9 mouse cellular contexts compared by ENCODE assay signal in genomic region chr9:75632902-75633301, GRCm38 (mm10). TPM values are rescaled to one million over a fixed set of nuclear protein-coding genes. Genes with fewer than 3 reads are reported as not detected.
DNase-seq lines count a peak whose midpoint lies in the region; ATAC-seq and TF ChIP-seq lines count a peak whose summit lies in the region.
"Had no signal": no experiment of that assay in that cellular context is flagged by ENCODE, and none has a peak within 500 bp of the region (broad histone marks: within the 10 kb centered on the region; RNA-seq: fewer than 3 reads in every experiment).

No protein-coding gene starts in this region.

- ATAC-seq in megakaryocyte, adult 5-6 weeks (ENCODE audit: poor library complexity, severe bottlenecking): 0 out of 2 replicates have a peak, but pooled peaks have one; percentile 35

- peak; percentile 62 for TF ChIP-seq CTCF in left cerebral cortex, adult 2 months (IDR thresholded peaks at IDR 0.05)

- H3K4me3 ChIP-seq in left cerebral cortex, adult 2 months: no peak overlapping the region
- H3K4me3 ChIP-seq: embryonic facial prominence, embryonic 13.5 days; limb, embryonic 12.5 days had no signal

- H3K27ac ChIP-seq in left cerebral cortex, adult 2 months: no peak overlapping the region

- no peak for DNase-seq in left cerebral cortex, adult 2 months (ENCODE audit: extremely low spot score in 1 of 2, low spot score in 2 of 2)
- no peak for DNase-seq in left cerebral cortex, postnatal 25 days (ENCODE audit: low spot score in 2 of 2)
- peak; percentile 18 for DNase-seq in ZHBTc4 (ENCODE audit: low read depth, low spot score)
- DNase-seq in embryo, embryonic 10 days (ENCODE audit: low spot score): peak; percentile 53
- DNase-seq in layer of hippocampus, adult 11-12 months (ENCODE audit: low spot score): no peak
- no peak for DNase-seq in frontal cortex, postnatal 36 days (ENCODE audit: low spot score in 2 of 2)

- intact Hi-C loops in left cerebral cortex, adult 2 months (cut with DNase I): no loop called here
- intact Hi-C loops in left cerebral cortex, postnatal 25 days (cut with DNase I): no loop called here

RNA-seq across cellular contexts. Expression of gene Lysmd2, which starts 7.4 kb away (rescaled TPM):
- 10 to 100 TPM; 61.4 to 69.1 TPM for total RNA-seq in left cerebral cortex, adult 2 months (2021)
- total RNA-seq in left cerebral cortex, postnatal 25 days (2021): 10 to 100 TPM; 68.1 to 69.2 TPM
- 0.59 TPM in 1 of 2 replicates, not detected in the other for total RNA-seq in megakaryocyte, adult 5-6 weeks (2015)
- total RNA-seq in megakaryocyte, adult 5-6 weeks (2017): 0.11 TPM in 1 of 2 replicates, not detected in the other

RNA-seq across cellular contexts. Expression of gene Tmod2, which starts 21.8 kb away (rescaled TPM):
- total RNA-seq in left cerebral cortex, adult 2 months (2021): 100 to 1,000 TPM; 354 to 358 TPM
- total RNA-seq in left cerebral cortex, postnatal 25 days (2021): 100 to 1,000 TPM; 376 to 383 TPM
- not detected in 2 replicates for total RNA-seq in megakaryocyte, adult 5-6 weeks (2015)
- 0.41 TPM in 1 of 2 replicates, not detected in the other for total RNA-seq in megakaryocyte, adult 5-6 weeks (2017)

RNA-seq across cellular contexts. Expression of gene Scg3, which starts 51.0 kb away (rescaled TPM):
- 100 to 1,000 TPM; 268 to 282 TPM for total RNA-seq in left cerebral cortex, adult 2 months (2021)
- 100 to 1,000 TPM; 296 to 315 TPM for total RNA-seq in left cerebral cortex, postnatal 25 days (2021)
- total RNA-seq in megakaryocyte, adult 5-6 weeks (2015): not detected in 2 replicates
- not detected in 2 replicates for total RNA-seq in megakaryocyte, adult 5-6 weeks (2017)

Comparison
In these comparisons a context has a peak if more than half of its experiments do, and no peak if none do; other contexts are left out.
1. DNase-seq: peak in ZHBTc4 (single experiment) and embryo, embryonic 10 days (single experiment); none in left cerebral cortex, adult 2 months (0 of 2), left cerebral cortex, postnatal 25 days (0 of 2), layer of hippocampus, adult 11-12 months (single experiment) and frontal cortex, postnatal 36 days (0 of 2).
2. RNA of gene Lysmd2, which starts 7.4 kb away (total RNA-seq): 68.1 to 69.2 TPM in left cerebral cortex, postnatal 25 days and 61.4 to 69.1 TPM in left cerebral cortex, adult 2 months; 0.11 to 0.59 TPM in megakaryocyte, adult 5-6 weeks; every median in the first group is over 10 times any median in the second.
3. RNA of gene Tmod2, which starts 21.8 kb away (total RNA-seq): 376 to 383 TPM in left cerebral cortex, postnatal 25 days and 354 to 358 TPM in left cerebral cortex, adult 2 months; 0.41 TPM in megakaryocyte, adult 5-6 weeks; every median in the first group is over 100 times any median in the second.
4. RNA of gene Scg3, which starts 51.0 kb away (total RNA-seq): 296 to 315 TPM in left cerebral cortex, postnatal 25 days and 268 to 282 TPM in left cerebral cortex, adult 2 months; not detected in megakaryocyte, adult 5-6 weeks; every median in the first group is over 100 times any median in the second.